Mouse (Mus musculus) liver, embryonic 14.5 days (tissue): Measurements from ENCODE around the gene Sulf2. TPM values are rescaled to one million over a fixed set of nuclear protein-coding genes. Genes with fewer than 3 reads are reported as not detected.
A peak's percentile ranks its signal among the peaks of the same experiment; 100 is the strongest.

Experiments used
- ATAC-seq: fragments of 200-750 bp; cut with Nextera tagmentation; 2 replicates; pipeline ENCODE4 v1.8.0; 2017; ENCODE audit warnings: moderate number of reproducible peaks, mild to moderate bottlenecking, moderate library complexity; ENCODE audit not compliant: insufficient read depth
- DNase-seq, 3 experiments: peaks; one replicate each; pipeline ENCODE4 v3.0.0-alpha.2; 2012 to 2013; ENCODE audit warnings: low read depth in 3 of 3, low spot score in 3 of 3
- H3K27ac ChIP-seq: fragments of 300-500 bp; sonication (generic); 2 replicates; pipeline ENCODE4 v1.5.1; 2014; ENCODE audit warnings: moderate library complexity, mild to moderate bottlenecking, control low read depth, inconsistent platforms
- H3K27me3 ChIP-seq: fragments of 300-500 bp; sonication (generic); 2 replicates; pipeline ENCODE4 v1.6.1; 2014; ENCODE audit warnings: mild to moderate bottlenecking, low read length, moderate library complexity; ENCODE audit not compliant: control insufficient read depth, insufficient read depth
- H3K36me3 ChIP-seq: fragments of 300-500 bp; sonication (generic); replicated peaks from 2 replicates; pipeline ENCODE4 v1.6.1; 2014; ENCODE audit warnings: low read depth; ENCODE audit not compliant: control insufficient read depth, insufficient read depth
- H3K4me1 ChIP-seq, 2 experiments: fragments of 200-500 bp in 1 of 2; fragments of 300-500 bp in 1 of 2; sonication (generic) in 1 of 2; replicated peaks; 2 replicates each; pipeline ENCODE4 v1.6.1; 2012 to 2014; ENCODE audit warnings: antibody characterized with exemption in 1 of 2, inconsistent platforms in 1 of 2, low read length in 1 of 2; ENCODE audit not compliant: control insufficient read depth in 2 of 2, insufficient read depth in 2 of 2
- H3K4me2 ChIP-seq: fragments of 300-500 bp; sonication (generic); 2 replicates; pipeline ENCODE4 v1.6.1; 2014; ENCODE audit warnings: low read depth, mild to moderate bottlenecking, control low read depth, moderate library complexity
- H3K4me3 ChIP-seq, 2 experiments: fragments of 200-500 bp in 1 of 2; fragments of 300-500 bp in 1 of 2; sonication (generic) in 1 of 2; 2 replicates each; pipeline ENCODE4 v1.5.1; 2012 to 2014; ENCODE audit warnings: low read depth in 2 of 2, low read length in 2 of 2, mild to moderate bottlenecking in 2 of 2, control low read depth in 1 of 2, inconsistent platforms in 1 of 2, moderate library complexity in 1 of 2; ENCODE audit not compliant: insufficient read depth in 1 of 2
- H3K9ac ChIP-seq: fragments of 300-500 bp; sonication (generic); replicated peaks from 2 replicates; pipeline ENCODE4 v1.6.1; 2014; ENCODE audit warnings: mild to moderate bottlenecking, control low read depth, moderate library complexity
- H3K9me3 ChIP-seq: fragments of 300-500 bp; sonication (generic); 2 replicates; pipeline ENCODE4 v1.6.1; 2016; ENCODE audit warnings: low read length, mixed read lengths; ENCODE audit not compliant: control insufficient read depth
- CTCF ChIP-seq: IDR thresholded peaks from 2 replicates; pipeline ENCODE4 v1.5.1; 2016; ENCODE audit warnings: antibody characterized with exemption, low read depth, control low read depth
- EP300 ChIP-seq: IDR thresholded peaks from 2 replicates; pipeline ENCODE4 v1.6.1; 2016; ENCODE audit warnings: antibody characterized with exemption, low read depth
- WGBS: fragments of 180-500 bp; shearing (Covaris S2); extraction: QIAGEN DNeasy Blood & Tissue Kit; methylation state at CpG from one replicate; pipeline ENCODE4 v1.1.7; 2014; ENCODE audit not compliant: insufficient replicate concordance; 5-methylcytosine and 5-hydroxymethylcytosine counted together
- polyA plus RNA-seq, 2 experiments: library from polyadenylated mRNA; depleted of rRNA in 1 of 2; stranded (reverse) in 1 of 2; unstranded in 1 of 2; fragments of >200 nt; fragmentation: Nextera tagmentation in 1 of 2; extraction: Ambion mirVana in 1 of 2; gene quantifications; 2 replicates each; pipeline versions ENCODE4 v1.2.1 to v1.2.3; 2012 to 2014

The Sulf2 gene
- polyA plus RNA-seq, 2 experiments: 0.81 to 0.99 TPM

DNA sequence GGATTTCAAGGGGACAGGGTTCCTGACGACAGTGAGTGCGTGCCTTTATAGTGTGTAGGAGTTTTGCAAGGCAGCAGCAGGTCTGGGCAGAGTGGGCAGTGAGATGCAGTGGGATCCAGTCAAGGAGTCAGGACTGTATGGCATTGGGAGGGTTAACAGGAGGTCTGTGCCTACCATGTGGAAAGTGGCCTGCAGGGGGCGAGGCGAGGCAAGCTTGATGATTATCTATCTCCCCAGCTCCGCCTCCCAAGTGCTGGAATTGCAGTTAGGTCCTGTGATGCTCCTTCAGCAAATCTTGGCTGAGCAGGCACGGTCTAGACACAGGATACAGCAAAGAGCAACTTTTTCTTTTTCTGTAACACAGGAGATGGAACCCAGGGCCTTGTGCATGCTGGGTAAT lies 29.0 kb upstream of the Sulf2 start:
- Histone ChIP-seq H3K4me1 (peaks cover 0 to 2% of the 10 kb centered on the region in 2 experiments; a peak in 1 of 4 replicates), H3K27ac (no peak overlapping the region), H3K4me2 (no peak overlapping the region), H3K9me3 (no peaks in the 10 kb centered on the region), H3K4me3 (no peak overlapping the region), H3K27me3 (no peaks in the 10 kb centered on the region), H3K36me3 (no peaks in the 10 kb centered on the region), H3K9ac (no peak overlapping the region)
- TF ChIP-seq EP300: no peak
- peak; percentile 50 for TF ChIP-seq CTCF
- no peak for DNase-seq
- ATAC-seq: no peak
- 37% methylated on average over 6 of the region's 6 CpGs for WGBS

DNA sequence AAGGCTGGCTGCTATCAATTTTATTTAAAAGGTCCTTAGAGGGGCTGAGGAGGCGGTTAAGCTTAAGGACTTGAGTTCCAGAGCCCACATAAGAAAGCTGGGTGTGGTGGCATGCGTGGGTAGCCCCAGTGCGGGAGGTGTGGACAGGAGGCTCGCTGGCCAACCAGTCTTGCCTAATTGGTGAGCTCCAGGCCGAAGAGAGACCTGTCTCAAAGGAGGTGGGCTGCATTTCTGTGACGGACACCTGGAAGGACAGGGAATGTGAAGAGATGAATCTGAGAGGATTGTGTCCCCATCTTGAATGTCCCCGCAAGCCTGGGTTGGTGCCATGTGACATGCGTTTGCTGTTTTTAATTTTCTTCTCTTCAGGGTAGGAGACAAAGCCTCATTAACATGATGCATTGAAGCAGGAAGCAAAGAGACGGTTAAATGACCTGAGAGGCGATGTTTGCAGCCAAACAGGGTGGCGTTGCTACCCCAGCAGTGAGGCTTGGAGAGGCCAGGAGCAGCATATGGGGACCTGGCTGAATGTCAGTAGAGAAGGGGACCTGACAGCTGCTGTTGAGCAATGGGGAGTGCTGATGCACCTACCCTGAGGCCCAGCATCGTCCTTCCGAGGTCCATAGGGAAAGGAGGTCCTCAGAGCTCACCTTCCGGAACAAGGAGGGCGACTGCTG lies 26.7 kb upstream of the Sulf2 start:
- Histone ChIP-seq H3K9ac (no peak overlapping the region), H3K9me3 (no peaks in the 10 kb centered on the region), H3K4me1 (peaks cover 0 to 2% of the 10 kb centered on the region in 2 experiments; a peak in 1 of 4 replicates), H3K27me3 (no peaks in the 10 kb centered on the region), H3K36me3 (no peaks in the 10 kb centered on the region), H3K27ac (no peak overlapping the region), H3K4me2 (no peak overlapping the region), H3K4me3 (no peak overlapping the region)
- WGBS: 65% methylated on average over 15 of the region's 15 CpGs
- TF ChIP-seq CTCF: no peak
- TF ChIP-seq EP300: no peak
- no peak for DNase-seq
- no peak for ATAC-seq

DNA sequence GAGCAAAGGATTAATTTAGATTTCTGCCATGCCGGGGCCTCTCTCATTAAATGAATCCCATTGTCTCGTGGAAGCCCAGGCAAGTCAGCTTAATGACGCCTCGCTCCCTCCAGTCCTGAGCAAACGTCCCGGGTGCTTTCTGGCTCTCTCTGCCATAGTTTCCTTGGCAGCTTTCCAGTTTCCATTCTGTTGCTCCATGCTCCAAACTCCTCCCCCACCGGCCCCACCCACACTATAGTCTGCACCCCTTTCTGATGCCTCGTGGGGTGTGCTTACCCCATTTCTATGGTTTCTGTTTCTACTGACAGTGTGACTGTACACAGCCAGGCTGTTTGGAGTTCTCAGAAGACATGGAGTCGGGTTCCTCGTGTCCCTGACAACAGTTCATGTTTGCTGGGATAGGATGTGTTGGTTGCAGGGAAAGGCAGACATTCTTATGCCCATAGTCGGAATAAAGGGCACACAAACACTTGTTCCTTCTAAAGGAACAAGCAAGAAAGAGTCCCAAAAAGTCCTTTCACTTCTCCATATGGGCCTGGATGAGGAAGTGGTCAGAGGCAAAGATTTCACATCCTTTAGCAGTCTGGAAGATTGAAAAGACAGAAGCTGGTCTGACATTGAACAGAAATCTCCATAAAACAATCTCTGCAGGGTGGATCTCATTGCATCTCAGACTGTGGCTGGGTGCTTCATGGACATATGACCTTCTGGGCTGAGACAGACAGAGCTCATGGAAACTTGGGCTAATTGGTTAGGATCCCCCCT lies 25.5 kb upstream of the Sulf2 start:
- no peak for DNase-seq
- no peaks in the 10 kb centered on the region for H3K9me3 ChIP-seq
- WGBS: 44% methylated on average over 11 of the region's 11 CpGs
- no peaks in the 10 kb centered on the region for H3K36me3 ChIP-seq
- no peak overlapping the region for H3K4me3 ChIP-seq
- TF ChIP-seq CTCF (no peak), EP300 (no peak)
- no peaks in the 10 kb centered on the region for H3K27me3 ChIP-seq
- no peak overlapping the region for H3K4me2 ChIP-seq
- H3K4me1 ChIP-seq: peaks cover 0 to 2% of the 10 kb centered on the region in 2 experiments; a peak in 1 of 4 replicates
- no peak overlapping the region for H3K27ac ChIP-seq
- H3K9ac ChIP-seq: no peak overlapping the region
- ATAC-seq: no peak

DNA sequence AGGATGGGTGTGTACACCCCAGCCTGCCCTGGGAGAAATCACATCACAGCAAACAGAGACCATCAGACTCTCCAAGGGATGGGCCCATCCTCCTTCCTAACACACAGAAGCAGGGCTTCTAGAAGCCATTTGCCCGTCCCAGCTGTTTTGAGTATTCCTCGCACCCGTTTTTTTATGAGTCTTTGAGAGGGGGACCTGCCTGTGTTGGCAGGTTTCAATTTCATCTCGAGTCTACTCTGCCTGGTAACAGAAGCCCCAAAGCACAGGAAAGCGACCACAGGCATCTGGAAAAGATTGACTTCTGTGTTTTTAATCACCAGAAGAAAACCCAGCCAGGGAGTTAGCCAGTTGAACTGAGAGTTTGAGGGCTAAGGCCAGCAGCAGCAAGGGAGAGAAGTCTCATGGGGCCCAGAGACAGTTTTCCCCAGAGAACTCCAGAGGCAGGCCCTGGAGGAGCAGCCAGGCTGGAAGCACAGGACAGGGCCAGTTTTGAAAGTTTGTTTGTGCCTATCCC lies 24.7 kb upstream of the Sulf2 start:
- no peaks in the 10 kb centered on the region for H3K36me3 ChIP-seq
- no peak for TF ChIP-seq CTCF
- TF ChIP-seq EP300: no peak
- no peak overlapping the region for H3K9ac ChIP-seq
- no peaks in the 10 kb centered on the region for H3K27me3 ChIP-seq
- no peak overlapping the region for H3K27ac ChIP-seq
- no peak for DNase-seq
- H3K4me2 ChIP-seq: no peak overlapping the region
- ATAC-seq: no peak
- no peak overlapping the region for H3K4me3 ChIP-seq
- WGBS: 38% methylated on average over 5 of the region's 5 CpGs
- H3K9me3 ChIP-seq: no peaks in the 10 kb centered on the region
- H3K4me1 ChIP-seq: peaks cover 0 to 3% of the 10 kb centered on the region in 2 experiments; a peak in 2 of 4 replicates
